Mouse (Mus musculus): ENCODE measurements around the gene Npr1. TPM values are rescaled to one million over a fixed set of nuclear protein-coding genes. Genes with fewer than 3 reads are reported as not detected.

Gene Npr1
- total RNA-seq, 2 experiments from 2014 or later = 88.3 to 101 TPM

GRCm38 (mm10) chr3:90475831-90476611, 10.4 kb upstream of the Npr1 start, which contains the start of gene Ilf2:
TSS of gene Ilf2 (plus strand) at chr3:90476126.
- peak; percentile 95 for DNase-seq

DNA sequence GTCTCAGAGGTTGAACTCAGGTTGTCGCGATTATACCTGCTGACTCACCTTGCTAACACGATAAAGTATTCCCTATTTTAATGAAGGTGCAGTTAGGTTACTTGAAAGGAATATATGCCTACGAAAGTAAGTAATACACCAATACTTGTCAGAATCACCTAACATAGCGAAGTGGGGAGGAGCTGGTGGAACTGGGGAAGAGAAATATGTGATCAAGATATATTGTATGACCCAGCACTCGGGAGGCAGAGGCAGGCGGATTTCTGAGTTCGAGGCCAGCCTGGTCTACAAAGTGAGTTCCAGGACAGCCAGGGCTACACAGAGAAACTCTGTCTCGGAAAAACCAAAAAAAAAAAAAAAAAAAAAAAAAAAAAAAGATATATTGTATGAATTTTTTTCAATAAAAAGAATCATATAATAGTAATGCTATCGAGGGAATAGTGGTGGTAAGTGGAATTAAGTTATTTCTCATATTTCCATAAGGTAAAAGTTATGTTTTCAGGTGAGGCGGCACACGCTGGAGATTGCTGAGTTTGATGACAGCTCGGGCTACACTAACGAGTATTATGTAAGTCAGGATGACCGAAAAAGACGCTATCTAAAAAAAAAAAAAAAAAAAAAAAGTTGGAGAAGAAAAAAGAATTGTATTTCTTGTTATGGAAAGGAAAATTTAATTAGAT, 9.6 kb upstream of the Npr1 start:
- no peak for DNase-seq

DNA sequence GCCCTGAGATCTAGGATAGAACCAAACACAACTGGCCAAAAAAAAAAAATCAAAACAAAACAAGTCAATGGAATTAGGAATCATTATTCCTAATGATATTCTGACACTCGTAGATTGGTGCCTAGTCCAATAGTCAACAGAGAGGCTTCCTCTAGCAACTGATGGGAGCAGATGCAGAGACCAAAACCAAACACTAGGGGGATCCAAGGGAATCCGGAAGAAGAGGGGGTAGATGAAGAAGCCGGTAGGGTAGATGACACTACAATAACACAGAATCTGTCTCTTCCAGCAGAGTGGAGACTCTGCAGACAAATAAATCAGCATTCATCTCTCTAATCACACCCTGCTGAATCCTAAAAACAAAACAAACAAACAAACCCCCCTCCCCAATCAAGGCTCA, 6.5 kb upstream of the Npr1 start:
- peak; percentile 66 for DNase-seq

DNA sequence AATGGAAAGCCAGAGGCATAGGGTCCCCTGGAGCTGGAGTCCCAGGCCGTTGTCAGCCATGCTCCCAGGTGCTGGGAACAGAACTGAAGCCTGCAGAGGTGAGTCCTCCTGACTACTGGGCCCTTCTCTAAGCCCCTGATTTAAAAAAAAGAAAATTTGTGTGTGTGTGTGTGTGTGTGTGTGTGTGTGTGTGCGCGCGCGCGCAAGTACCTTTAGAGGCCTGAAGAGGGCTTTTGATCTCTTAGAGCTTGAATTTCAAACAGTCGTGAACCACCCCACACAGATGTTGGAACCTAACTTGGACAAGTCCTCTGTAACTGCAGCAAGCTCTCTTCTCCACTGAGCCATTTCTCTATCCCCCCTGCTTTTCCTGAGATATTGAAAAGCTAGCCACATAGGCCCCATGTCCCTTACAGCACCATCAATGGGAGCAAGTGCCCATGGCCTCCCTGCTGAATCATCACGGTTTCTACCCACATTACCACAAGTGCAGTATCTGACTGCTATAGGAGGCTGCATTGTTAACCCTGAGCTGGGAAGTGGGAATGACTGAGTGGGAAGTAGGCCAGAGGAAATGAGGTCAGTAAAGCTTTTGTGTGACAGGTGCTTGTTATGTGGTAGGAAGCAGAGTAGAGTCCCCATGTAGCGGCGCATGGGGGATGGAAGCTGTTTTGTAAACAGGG, 2.1 kb upstream of the Npr1 start:
- DNase-seq = no peak

DNA sequence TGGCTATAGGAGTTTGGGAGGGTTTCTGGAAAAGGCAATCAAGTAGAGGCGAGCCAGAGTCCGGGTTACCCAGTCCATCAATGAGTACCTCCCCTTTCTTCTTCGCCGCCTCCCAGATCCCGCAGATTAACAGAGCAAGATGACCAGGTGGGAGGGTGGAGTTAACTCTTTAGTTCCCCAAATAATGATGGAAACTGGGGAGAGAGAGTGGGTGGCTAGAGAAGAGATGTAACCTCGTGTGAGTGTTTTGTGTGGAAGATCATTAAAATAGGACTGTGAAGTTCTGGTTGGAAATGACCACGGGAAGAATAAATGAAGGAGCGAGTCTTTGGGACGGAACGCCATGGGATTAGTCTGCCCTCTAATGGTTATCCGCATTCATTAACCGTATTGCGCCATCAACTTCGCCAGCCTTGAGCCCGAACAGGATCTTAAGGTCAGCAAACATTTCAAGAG, 673 bp upstream of the Npr1 start:
- peak; percentile 77 for DNase-seq

GRCm38 (mm10) chr3:90465081-90465685, 483 bp downstream of the Npr1 start:
- peak; percentile 62 for DNase-seq

DNA sequence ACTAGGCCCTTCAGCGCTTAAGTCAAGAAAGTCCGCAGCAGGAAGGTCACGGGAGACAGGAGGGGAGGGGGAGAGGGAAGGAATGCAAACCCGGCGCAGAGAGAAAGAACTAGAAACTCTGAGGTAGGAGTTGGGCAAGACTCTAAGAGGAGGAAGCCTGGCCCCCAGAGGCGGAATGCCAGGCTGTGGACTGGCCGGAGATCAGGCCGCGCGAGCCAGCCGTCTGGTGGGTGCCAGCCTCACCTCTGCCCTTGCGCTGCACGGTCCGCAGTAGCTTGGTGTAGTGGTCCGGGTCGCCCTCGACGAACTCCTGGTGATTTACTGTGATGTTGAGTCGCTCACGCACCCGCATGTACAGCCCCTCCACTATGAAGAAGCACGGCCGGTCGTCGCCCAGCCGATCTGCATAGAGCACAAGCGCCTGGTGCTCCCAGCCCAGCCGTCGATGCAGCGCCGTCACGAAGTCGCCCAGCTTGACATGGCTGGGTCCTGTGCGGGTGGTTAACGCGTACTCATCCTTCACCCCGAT, 1.1 kb downstream of the Npr1 start:
- peak; percentile 79 for DNase-seq

DNA sequence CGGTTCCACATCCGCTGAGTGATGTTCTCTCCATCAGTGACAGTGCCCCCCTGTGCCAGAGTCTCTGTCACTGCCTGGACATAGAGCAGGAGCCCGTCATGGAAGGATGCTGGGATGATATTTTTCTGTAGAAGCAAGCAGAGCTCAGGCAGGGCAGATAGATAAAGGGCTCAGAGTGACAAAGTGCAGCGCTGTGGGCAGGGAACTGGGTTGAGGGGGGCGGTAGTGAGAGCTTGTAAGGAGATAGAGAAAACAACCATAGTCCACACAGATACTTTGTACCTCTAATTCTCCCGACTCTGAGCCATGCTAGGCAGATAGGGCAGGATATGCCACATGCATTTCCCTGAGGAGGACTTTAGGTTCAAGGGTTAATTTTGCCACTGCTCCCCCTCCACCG, 3.1 kb downstream of the Npr1 start:
- DNase-seq = no peak

- no peak for DNase-seq
These were observed 3.7 kb downstream of the Npr1 start for GRCm38 (mm10) chr3:90461935-90462334.

- DNase-seq = no peak
These were observed 5.4 kb downstream of the Npr1 start for GRCm38 (mm10) chr3:90460315-90460714.

DNA sequence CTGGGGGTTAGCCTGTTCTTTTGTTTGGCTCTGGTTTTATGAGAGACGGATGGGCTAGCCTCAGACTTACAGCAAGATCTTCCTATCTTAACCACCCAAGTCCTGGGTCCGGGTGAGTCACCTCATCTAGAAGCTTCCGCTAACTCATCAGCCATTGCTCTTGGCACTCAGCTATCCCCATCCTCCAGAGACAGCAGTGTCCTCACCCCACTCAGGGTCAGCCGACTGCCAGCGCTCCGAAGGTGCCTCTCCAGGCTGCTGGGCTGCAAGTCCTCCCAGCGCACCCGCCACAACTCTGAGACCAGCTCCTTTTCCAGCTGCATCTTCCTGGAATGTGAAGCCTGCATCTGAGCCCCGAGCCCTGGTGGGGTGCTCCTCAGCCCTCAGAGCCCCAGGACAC, 5.9 kb downstream of the Npr1 start:
- DNase-seq = no peak

DNA sequence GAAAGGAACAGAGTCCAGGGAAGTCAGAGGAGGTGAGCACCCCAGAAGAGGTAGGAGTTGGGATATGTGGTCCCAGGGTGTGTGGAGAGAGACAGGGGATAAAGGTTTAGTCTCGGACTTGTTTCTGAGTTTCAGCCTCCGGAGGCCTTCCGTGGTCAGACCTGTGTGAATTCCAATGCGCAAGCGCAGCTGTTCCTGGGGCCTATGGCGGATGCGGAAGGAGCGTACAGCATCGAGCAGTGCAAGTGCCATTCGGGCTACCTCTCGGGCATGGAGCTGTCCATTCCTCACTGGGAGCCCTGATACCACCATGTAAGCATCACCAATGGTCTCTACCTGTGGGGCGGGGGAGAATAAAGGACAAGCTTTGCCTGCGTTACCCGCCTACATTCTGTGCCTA, 10.7 kb downstream of the Npr1 start:
- DNase-seq = no peak

- DNase-seq = no peak
These were observed 14.1 kb downstream of the Npr1 start for GRCm38 (mm10) chr3:90451396-90452095.

GRCm38 (mm10) chr3:90450874-90451273, 14.8 kb downstream of the Npr1 start:
- no peak for DNase-seq

DNA sequence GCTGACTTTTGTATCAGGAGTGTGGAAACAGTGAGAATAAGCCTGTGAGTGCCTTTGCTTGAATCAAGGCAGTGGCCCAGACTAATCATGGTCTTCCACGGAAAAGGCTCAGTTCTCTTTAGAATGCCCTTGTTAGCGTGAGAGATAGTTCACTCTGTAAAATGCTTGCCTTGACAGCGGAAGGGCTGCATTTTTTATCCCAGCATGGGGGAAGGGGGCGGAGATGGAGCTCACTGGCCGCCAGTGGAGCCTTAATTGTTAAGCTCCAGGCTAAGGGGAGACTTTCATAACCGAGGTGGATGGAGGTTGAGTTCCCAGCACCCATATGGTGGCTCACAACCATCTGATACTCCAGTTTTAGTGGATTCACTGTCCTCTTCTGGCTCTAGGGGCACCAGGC, 17.0 kb downstream of the Npr1 start:
- no peak for DNase-seq

- no peak for DNase-seq
These were observed 18.6 kb downstream of the Npr1 start for GRCm38 (mm10) chr3:90447123-90447494.

DNA sequence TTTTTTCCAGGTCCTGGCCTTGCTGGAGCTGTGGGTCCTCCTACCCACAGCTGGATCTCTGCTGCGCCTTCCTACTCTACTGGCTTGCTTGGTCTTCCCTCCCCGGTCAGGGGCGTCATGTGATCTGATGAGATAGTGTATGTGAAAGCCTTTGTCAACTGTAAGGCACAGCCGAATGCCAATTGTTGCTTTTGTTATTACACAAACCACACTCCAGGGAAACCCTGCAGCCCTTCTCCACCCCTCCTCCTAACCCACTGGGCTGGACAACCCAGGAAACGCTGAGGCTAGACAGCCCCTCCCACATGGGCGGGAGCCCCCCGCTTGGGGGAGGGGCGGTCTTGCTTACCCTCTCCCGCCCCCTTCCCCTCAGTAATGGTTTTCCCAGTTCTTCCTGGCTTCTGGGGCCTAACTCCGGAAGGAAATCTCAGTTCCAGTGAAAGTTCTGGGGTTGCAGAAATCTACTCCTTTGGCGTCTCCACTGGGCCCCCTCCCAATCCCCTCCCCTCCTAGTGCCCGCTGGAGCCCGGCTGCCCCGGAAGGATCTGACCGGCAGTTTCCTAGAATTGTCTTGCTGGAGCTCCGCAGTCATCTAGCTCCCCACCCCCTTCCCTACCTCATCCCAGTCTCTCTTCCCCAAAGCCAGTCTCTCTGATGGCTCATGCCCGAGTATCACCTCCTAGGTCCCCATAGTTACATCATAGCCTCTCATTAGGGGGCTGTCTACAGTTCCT, 19.1 kb downstream of the Npr1 start:
- peak; percentile 90 for DNase-seq

GRCm38 (mm10) chr3:90445417-90446200, 20.1 kb downstream of the Npr1 start:
- DNase-seq = no peak

- no peak for DNase-seq
These were observed 21.7 kb downstream of the Npr1 start for GRCm38 (mm10) chr3:90443977-90444376.

GRCm38 (mm10) chr3:90440756-90441155, 24.9 kb downstream of the Npr1 start:
- DNase-seq = no peak

Measured in adrenal gland, postnatal 10 days (tissue).